Mouse (Mus musculus) R1 (cell line): ENCODE results near the gene Pla2g2f.
A peak's percentile ranks its signal among the peaks of the same experiment; 100 is the strongest.

Experiments used
- DNase-seq: peaks from one replicate; pipeline ENCODE4 v3.0.0-alpha.2; 2018; ENCODE audit warnings: low read depth, low spot score

The Pla2g2f gene

GRCm38 (mm10) chr4:138762266-138762665 lies 4.8 kb upstream of the Pla2g2f start:
- DNase-seq, result peak; percentile 39

DNA sequence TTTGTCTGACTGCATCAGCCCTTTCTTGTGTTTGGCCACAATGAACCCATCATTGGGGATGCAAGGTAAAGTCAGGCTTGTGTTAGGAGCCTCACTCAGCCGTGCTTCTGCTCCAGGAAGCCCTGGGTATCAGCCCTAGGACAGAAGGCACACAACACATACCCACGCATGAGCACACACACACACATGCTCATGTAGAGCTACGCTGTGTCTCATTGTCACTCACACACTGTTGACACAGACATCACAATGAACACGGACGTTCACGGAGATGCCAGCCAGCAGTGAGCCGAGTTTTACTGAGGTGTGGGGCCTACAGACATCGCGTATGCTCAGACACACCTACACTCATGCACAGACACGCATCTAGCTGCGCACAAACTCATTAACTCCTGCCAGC lies 1.4 kb downstream of the Pla2g2f start:
- DNase-seq, result no peak

- DNase-seq, result no peak
These were observed 2.0 kb downstream of the Pla2g2f start for GRCm38 (mm10) chr4:138755439-138755838.

DNA sequence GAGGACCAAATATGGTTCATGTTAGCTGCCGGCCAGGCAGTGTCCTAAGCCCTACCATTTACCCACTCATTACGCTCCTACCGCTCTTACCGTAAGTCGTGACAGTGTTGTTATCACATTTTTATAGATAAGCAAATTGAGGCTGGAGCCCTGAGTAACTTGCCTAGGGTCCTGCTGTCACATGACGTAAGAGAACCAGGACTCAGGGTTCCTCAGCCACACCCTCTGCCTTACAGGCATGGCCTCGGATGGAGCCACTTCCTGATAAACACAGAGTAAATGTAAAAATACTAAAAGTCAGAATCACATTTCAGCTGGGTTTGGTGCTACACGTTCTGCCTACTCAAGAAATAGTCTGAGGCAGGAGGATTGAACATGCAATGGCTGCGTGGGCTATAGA lies 3.0 kb downstream of the Pla2g2f start:
- no peak for DNase-seq

DNA sequence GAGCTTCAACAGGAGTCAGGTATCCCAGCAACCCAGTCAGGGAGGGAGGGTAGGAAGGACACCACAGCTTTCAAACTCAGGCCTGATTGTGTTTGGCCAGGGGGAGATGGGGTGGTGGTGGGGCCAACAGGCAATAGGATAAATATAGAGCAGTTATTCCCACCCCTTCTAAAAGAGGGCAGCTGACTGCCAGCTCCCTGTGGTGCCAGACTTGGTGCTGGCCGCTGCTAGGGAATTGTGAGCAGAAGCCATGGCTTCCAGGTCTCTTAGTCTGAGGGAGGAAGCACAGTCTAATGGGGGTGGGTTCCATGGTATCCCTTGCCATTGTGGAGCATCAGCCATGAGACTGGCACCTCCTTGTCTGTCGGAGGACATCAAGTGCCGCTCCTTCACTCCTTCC lies 3.8 kb downstream of the Pla2g2f start:
- DNase-seq, result no peak

DNA sequence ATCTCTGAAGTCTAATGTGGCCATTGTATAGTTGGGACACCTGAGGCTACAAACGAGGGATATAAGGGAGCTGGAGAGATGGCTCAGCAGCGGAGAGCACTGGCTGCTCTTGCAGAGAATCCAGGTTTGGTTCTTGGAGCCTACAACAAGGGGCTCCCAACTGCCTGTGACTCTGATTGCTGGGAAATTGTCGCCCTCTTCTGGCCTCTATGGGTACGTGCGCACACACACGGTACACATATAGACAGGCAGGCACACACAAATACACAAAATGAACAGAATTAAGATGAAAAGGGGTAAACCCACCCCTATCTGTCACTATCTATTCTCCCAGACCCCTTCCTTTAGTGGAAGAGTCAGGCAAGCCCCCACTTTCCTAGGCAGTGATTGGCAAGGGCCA lies 4.8 kb downstream of the Pla2g2f start:
- DNase-seq, result peak; percentile 75

- DNase-seq, result peak; percentile 63
These were observed 8.9 kb downstream of the Pla2g2f start for GRCm38 (mm10) chr4:138748369-138749072.

GRCm38 (mm10) chr4:138747851-138748250 lies 9.6 kb downstream of the Pla2g2f start:
- no peak for DNase-seq

GRCm38 (mm10) chr4:138746866-138747265 lies 10.6 kb downstream of the Pla2g2f start:
- no peak for DNase-seq

GRCm38 (mm10) chr4:138745884-138746283 lies 11.5 kb downstream of the Pla2g2f start:
- peak; percentile 55 for DNase-seq

DNA sequence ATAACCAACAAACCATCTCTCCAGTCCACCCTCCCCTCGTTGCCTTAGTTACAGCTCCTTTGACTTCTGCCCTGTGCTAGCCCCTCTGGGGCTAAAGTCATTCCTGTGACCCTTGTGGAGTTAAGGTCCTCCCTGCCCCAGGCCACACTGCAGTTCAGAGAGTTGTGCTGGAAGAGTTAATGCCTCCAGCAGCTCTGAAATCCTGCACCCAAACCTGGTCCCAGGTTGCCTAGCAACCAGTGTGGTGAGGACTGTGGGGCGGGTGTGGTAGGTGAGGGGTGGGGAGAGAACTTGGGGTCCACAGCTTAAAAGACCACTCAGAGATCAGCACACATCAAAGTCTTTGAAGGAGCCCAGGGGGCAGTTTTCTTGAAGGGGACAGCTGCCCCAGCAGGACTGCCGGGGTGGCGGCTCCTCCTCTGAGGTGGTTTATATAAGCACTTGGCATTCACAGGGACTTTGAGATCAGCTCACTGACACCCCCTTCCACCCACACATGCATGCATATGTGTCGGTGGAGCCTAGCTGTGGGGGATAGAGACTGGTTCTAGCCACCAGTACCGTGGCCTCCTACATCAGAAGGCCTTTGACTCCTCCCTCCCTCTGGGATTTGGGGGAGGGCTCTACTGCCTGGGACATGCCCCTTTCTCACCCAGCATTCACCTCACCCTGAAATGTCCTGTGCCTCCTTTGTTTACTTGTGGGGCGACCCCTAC lies 18.1 kb downstream of the Pla2g2f start:
- DNase-seq, result peak; percentile 57

DNA sequence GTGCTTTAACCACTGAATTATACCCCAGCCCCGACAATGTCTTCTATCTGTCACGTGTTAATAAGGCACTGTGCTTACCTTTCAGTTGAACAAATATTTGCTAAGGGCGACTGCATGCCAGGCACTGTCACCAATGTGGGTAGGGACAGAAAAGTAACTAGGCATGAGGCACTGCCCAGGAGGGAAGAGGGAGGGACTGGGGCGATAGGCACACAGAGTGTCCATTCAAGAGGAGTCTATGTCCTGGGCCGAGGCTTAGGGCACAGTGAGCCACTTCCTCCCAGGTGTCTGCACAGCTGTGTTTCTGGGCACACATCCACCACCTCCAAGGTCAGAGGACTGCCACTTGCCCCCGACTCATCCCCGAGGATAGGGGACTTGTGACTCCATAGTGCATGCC lies 20.4 kb downstream of the Pla2g2f start, which contains the start of gene Ubxn10:
Gene Ubxn10, minus strand, starts transcription at position 137 of the 400 bp plus-strand sequence.
- no peak for DNase-seq

DNA sequence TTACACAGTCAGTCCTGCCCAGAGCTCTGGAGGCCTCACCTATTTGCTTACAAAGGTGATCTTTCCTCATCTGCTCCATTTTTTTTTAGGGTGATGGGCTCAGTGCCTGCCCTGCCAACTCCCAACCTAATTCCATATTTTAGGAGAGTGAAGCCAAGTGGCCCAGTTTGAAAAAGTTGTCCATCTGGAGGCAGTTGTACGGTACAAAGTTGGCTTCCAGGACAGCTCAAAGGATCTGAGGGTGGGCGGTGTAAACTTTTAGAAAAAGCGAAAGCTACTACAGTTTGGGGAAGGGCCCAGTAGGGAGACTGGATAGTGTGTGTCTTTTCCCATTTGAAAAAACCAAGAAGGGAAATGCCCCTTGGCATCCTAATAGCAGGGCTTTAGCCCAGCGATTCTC lies 22.6 kb downstream of the Pla2g2f start:
- DNase-seq, result no peak

GRCm38 (mm10) chr4:138734105-138734504 lies 23.3 kb downstream of the Pla2g2f start:
- DNase-seq, result no peak

DNA sequence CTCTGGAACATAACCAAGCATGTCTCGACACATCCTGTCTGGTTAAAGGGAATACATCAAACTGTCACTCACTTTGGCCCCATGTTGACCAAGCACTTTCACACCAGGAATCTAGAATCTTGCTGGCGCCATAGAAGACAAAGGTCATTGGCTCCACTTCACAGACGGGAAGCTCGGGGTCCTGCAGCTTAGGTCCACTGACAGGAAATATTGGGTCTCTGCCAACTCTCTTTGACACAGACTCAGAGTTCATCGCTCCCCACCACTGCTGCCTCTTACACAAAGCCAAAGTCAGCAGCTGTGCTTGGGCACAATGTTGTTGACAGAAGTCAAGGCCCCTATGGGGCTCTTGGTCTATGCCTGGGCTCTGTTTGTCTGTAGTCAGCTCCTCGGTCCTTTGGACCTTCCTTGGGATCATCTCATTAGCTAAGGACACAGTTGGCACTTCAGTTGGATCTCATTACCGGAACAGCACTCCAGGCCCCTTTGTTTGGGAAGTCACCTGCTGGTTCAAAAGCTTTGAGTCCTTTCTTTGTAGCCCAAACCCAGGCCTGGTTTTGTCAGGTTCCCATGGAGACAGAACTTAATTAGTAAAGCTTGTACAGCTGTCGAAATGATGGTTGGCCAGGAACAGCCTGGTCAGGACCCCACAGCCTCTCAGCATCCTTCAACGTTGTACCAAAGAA lies 28.3 kb downstream of the Pla2g2f start:
- peak; percentile 69 for DNase-seq

- no peak for DNase-seq
These were observed 31.7 kb downstream of the Pla2g2f start for GRCm38 (mm10) chr4:138725751-138726150.

DNA sequence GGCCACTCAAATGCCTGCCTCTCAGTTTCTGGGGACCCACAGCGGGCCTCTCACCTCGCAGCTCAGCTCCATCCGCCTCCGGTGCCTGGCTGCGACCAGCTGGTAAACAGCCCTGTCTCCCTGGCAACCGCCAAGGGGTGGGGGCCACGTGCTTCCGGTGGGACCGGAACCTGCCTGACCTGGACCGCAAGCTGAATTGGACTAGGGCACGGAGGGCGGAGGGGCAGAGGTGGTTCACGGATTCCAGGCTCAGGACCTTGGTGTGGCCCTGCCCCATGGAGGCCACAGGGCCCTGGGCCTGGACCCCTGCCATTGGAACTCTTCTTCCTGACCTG lies 32.3 kb downstream of the Pla2g2f start:
- peak; percentile 84 for DNase-seq

GRCm38 (mm10) chr4:138724354-138725126 lies 32.9 kb downstream of the Pla2g2f start, which contains the start of gene Pla2g2c:
Pla2g2c (plus strand) TSS chr4:138724792.
- DNase-seq, result no peak

DNA sequence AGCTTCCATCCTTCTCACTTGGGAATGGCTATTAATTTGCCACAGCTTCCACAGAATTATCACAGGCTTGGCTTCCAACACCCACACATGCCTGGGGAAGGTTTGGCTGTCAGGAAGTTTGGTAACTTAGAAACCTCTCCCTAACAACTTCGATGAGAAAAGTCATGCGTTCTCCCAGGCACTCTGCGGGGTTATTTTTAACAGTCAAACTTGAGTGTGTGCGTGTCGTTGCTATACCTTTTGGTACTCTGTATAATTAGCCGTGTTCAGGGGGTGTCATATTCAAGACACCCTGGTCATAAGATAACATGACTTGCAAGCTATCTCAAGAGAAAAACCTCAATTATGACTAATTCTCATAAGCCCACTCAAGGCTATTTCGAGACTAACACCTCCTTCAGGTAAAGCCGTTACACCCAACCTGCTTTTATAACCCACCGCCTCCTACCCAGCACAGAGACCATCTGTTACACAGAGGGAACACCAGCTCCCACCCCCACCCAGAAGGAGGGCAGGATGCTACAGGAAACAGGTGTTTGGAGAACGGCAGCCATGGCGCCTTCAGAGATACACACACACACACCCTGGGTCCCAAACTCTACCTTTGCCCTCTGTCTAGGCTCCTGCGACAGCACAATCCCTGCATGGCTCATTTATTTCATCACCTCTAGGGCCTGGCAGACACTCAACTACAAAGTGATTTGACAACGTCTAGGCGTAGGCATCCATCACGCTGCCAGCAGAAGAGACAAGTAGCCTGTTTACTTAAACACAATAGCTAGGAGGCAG lies 33.7 kb downstream of the Pla2g2f start:
- DNase-seq, result no peak

DNA sequence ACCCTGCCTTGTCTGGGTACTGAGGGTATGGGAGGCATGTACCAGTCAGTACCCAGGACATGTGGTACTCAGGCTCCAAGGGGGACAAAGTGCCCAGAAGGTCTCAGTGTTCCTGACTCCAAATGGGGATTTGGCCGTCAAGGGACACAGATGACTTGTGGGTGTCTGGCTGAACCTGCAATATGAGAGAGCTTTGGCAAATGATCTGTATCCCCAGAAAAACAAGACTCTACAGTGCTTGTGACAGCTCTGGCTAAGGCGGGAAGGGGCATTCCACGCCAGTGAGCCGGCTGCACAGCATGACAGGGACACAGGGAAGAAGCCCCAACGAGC lies 38.2 kb downstream of the Pla2g2f start:
- DNase-seq, result no peak

GRCm38 (mm10) chr4:138718586-138719263 lies 38.7 kb downstream of the Pla2g2f start:
- no peak for DNase-seq
